Mouse (Mus musculus): ENCODE measurements around the gene Aqp7.
"Not testable (repeated sequence)": the region's sequence is repeated elsewhere in the genome, so short reads cannot be mapped to it uniquely, and the experiment has no call there.

The Aqp7 gene

GRCm38 (mm10) chr4:41047524-41048271, at the start of gene Aqp7:
Gene Aqp7 (minus strand): TSS chr4:41048139.
- no peak for DNase-seq

- DNase-seq = no peak
Measured at GRCm38 (mm10) chr4:41097381-41097780, 49.4 kb upstream of the Aqp7 start.

GRCm38 (mm10) chr4:41096794-41097193, 48.9 kb upstream of the Aqp7 start:
- no peak for DNase-seq

- DNase-seq = no peak
Measured at GRCm38 (mm10) chr4:41096169-41096568, 48.2 kb upstream of the Aqp7 start.

- DNase-seq = no peak
Measured at GRCm38 (mm10) chr4:41094361-41094760, 46.4 kb upstream of the Aqp7 start.

GRCm38 (mm10) chr4:41092958-41093357, 45.0 kb upstream of the Aqp7 start:
- no peak for DNase-seq

- no peak for DNase-seq
Measured at GRCm38 (mm10) chr4:41091391-41091790, 43.5 kb upstream of the Aqp7 start.

GRCm38 (mm10) chr4:41089705-41090104, 41.8 kb upstream of the Aqp7 start:
- DNase-seq = no peak

- DNase-seq = no peak
Measured at GRCm38 (mm10) chr4:41089189-41089588, 41.2 kb upstream of the Aqp7 start.

GRCm38 (mm10) chr4:41087459-41088298, 39.7 kb upstream of the Aqp7 start:
- no peak for DNase-seq

- no peak for DNase-seq
Measured at GRCm38 (mm10) chr4:41086947-41087346, 39.0 kb upstream of the Aqp7 start.

GRCm38 (mm10) chr4:41084819-41085218, 36.9 kb upstream of the Aqp7 start:
- no peak for DNase-seq

GRCm38 (mm10) chr4:41082803-41083202, 34.9 kb upstream of the Aqp7 start:
- DNase-seq = not testable (repeated sequence)

GRCm38 (mm10) chr4:41081733-41082132, 33.8 kb upstream of the Aqp7 start:
- no peak for DNase-seq

- DNase-seq = no peak
Measured at GRCm38 (mm10) chr4:41078726-41079125, 30.8 kb upstream of the Aqp7 start.

- no peak for DNase-seq
Measured at GRCm38 (mm10) chr4:41074461-41074860, 26.5 kb upstream of the Aqp7 start.

GRCm38 (mm10) chr4:41073008-41073817, 25.3 kb upstream of the Aqp7 start:
- no peak for DNase-seq

GRCm38 (mm10) chr4:41071500-41072429, 23.8 kb upstream of the Aqp7 start:
- DNase-seq = no peak

- DNase-seq = no peak
Measured at GRCm38 (mm10) chr4:41065196-41065595, 17.3 kb upstream of the Aqp7 start.

GRCm38 (mm10) chr4:41063894-41064673, 16.1 kb upstream of the Aqp7 start:
- no peak for DNase-seq

- no peak for DNase-seq
Measured at GRCm38 (mm10) chr4:41063351-41063750, 15.4 kb upstream of the Aqp7 start.
